ENCODE assay signal across 1 mouse cellular context in the genomic region with DNA sequence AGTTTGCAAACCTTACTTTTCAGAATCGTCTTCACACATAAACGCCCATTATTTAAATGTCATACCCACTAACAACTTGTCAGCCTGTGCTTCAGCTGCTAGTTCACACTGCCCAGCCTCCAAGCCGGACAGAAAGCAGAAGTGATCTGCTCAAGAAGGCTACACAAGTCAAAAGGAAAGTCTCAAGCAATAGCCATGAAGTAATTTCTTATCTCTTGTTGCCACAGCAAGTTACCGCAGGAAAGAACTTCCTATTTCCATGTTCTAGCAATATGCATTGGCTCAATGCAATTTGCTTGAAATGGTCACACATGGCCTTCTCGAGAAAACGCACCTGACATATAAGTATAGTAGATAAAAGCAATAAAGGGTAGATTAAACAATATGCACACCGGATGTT.
TF ChIP-seq lines count a peak whose summit lies in the region.

No protein-coding gene starts in this region.

TF ChIP-seq in CH12.LX, 34 proteins besides CTCF, POLR2A, EP300 and RAD21 (continued from another document):
- TF ChIP-seq MXI1 (IDR thresholded peaks at IDR 0.05; ENCODE audit: low read depth, low read length) (0 out of 2 replicates have a peak, but pooled peaks have one; percentile 29), HCFC1 (IDR thresholded peaks at IDR 0.05; ENCODE audit: low read depth, low read length) (no peak), ZNF384 (IDR thresholded peaks at IDR 0.05; ENCODE audit: low read depth, low read length) (no peak), JUN (IDR thresholded peaks at IDR 0.05; ENCODE audit: insufficient read depth, low read depth, low read length) (peak; percentile 91), ETS1 (conservative IDR thresholded peaks at IDR 0.05; ENCODE audit: low read depth, low read length) (peak; percentile 95), E2F4 (IDR thresholded peaks at IDR 0.05; ENCODE audit: insufficient replicate concordance, low read depth, low read length) (no peak), SMC3 (IDR thresholded peaks at IDR 0.05; ENCODE audit: low read depth, low read length) (no peak), NRF1 (IDR thresholded peaks at IDR 0.05; ENCODE audit: low read depth, low read length) (no peak), UBTF (IDR thresholded peaks at IDR 0.05; ENCODE audit: low read depth, low read length) (no peak), IRF4 (IDR thresholded peaks at IDR 0.05; ENCODE audit: low read depth, low read length) (peak; percentile 99), KAT2A (IDR thresholded peaks at IDR 0.05; ENCODE audit: insufficient replicate concordance, low read length) (0 out of 2 replicates have a peak, but pooled peaks have one; percentile 35), PAX5 (IDR thresholded peaks at IDR 0.05; ENCODE audit: low read length) (no peak), TCF12 (IDR thresholded peaks at IDR 0.05; ENCODE audit: low read depth, low read length) (peak; percentile 95), MAX (IDR thresholded peaks at IDR 0.05; ENCODE audit: low read length) (peak; percentile 84), RCOR1 (conservative IDR thresholded peaks at IDR 0.05; ENCODE audit: low read depth, low read length) (peak; percentile 96), CHD1 (IDR thresholded peaks at IDR 0.05; ENCODE audit: low read depth, low read length) (no peak), BHLHE40 (IDR thresholded peaks at IDR 0.05; ENCODE audit: low read depth, low read length) (peak; percentile 86), USF2 (conservative IDR thresholded peaks at IDR 0.05; ENCODE audit: low read depth, low read length) (no peak), JUND (conservative IDR thresholded peaks at IDR 0.05; ENCODE audit: low read depth, low read length) (peak; percentile 94), MEF2A (IDR thresholded peaks at IDR 0.05; ENCODE audit: borderline replicate concordance, low read depth, low read length) (peak; percentile 94), POLR2AphosphoS2 (IDR thresholded peaks at IDR 0.05; ENCODE audit: low read depth, low read length) (no peak), ZKSCAN1 (IDR thresholded peaks at IDR 0.05; ENCODE audit: borderline replicate concordance, low read depth, low read length) (no peak), MAFK (IDR thresholded peaks at IDR 0.05; ENCODE audit: insufficient replicate concordance, low read length) (peak; percentile 80), NELFE (IDR thresholded peaks at IDR 0.05; ENCODE audit: low read depth, low read length) (no peak), SIN3A (IDR thresholded peaks at IDR 0.05; ENCODE audit: low read length) (peak; percentile 87)
